Mouse (Mus musculus) gastrocnemius, adult 8-10 months (tissue): Measurements from ENCODE around the gene Gabrb2. TPM values are rescaled to one million over a fixed set of nuclear protein-coding genes. Genes with fewer than 3 reads are reported as not detected.

ENCODE experiments used
- total RNA-seq, 4 experiments: library from RNA; stranded (reverse); gene quantifications; 2 replicates each; pipeline ENCODE4 v1.2.4; 2022

Gene Gabrb2
- total RNA-seq, 4 experiments from 2014 or later = 0.15 to 0.46 (median 0.21) TPM

Other genes with a start within 250 kb of the Gabrb2 start
- gene Gabra1, start 236.8 kb upstream of the Gabrb2 start, total RNA-seq = 1 to 10 TPM in 2 of 4 experiments, under 1 TPM in 2; 0.22 to 1.5 (median 0.89) TPM
- not detected for gene Gabra6, start 98.7 kb upstream of the Gabrb2 start, total RNA-seq